Mouse (Mus musculus) lung, postnatal 0 days (tissue): Measurements from ENCODE around the gene Hmgn2.

Experiments used
- CTCF ChIP-seq: IDR thresholded peaks from 2 replicates; pipeline ENCODE4 v1.5.1; 2016; ENCODE audit warnings: antibody characterized with exemption, mild to moderate bottlenecking
- EP300 ChIP-seq: IDR thresholded peaks from 2 replicates; pipeline ENCODE4 v1.6.1; 2016; ENCODE audit warnings: antibody characterized with exemption, mild to moderate bottlenecking, control low read depth

DNA sequence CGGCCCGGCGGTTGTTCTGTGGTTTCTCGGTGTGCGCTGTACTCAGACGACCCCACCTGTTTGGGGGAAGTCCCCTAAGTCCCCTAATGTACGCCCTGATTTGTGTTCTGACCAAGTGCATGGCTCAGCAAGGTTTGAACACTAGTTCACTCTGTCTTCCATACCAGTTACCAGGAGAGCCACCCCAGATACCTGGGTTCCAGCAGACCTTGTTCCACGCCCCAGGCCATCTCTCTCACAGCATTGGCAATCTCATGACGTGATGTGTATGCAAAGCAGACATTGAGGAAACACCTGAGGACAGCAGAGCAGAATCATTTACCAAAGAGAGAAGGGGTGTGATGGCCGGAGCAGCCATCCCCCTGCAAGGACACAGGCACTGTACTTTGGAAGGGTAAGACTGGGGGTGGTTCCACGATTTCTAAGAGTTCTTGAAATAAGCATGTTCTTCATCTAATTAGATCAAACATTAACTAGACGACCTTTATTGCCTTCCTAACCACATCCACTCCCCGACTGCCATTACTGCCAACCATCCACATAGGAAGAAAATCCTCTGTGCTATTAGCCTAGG lies 22.7 kb upstream of the Hmgn2 start:
- no peak for TF ChIP-seq CTCF
- no peak for TF ChIP-seq EP300
